Mouse (Mus musculus): ENCODE measurements around the gene Astn2.

DNA sequence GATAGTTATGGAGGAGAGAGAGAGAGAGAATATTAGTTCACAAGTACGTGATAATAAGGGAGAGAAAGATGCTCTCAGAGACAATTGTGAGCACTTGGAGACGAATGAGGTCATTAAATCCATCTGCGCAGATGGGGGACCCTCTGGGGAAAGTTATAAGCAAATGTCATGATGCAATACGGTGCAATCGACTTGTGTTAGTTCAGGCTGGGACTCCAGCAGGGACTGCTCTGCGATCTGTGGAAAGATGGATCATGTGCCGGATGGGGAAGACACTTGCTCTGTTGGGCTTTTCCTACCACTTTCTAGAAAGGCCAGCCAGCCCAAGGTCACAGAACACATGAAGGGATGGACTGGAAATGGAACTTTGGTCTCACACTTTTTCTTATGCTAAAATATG lies 1053.9 kb downstream of the Astn2 start:
- no peak for TF ChIP-seq CTCF (IDR thresholded peaks at IDR 0.05; ENCODE audit: borderline replicate concordance, control insufficient read depth, extremely low read depth, insufficient read depth, low read length, poor library complexity)
- TF ChIP-seq POLR2A (IDR thresholded peaks at IDR 0.05; ENCODE audit: control insufficient read depth, extremely low read depth, insufficient read depth, low read length, poor library complexity): no peak
